Mouse (Mus musculus) heart, adult 2 months (tissue): ENCODE measurements around the gene Gba2. TPM values are rescaled to one million over a fixed set of nuclear protein-coding genes. Genes with fewer than 3 reads are reported as not detected.

Source experiments
- DNase-seq, 2 experiments: peaks; one replicate each; pipeline ENCODE4 v3.0.0; 2021
- H3K27ac ChIP-seq: fragments of 200-600 bp; 2 replicates; pipeline ENCODE4 v1.8.1; 2022
- H3K27me3 ChIP-seq: fragments of 200-500 bp; 2 replicates; pipeline ENCODE4 v1.6.1; 2012; ENCODE audit warnings: mild to moderate bottlenecking, low read length, inconsistent platforms, mixed read lengths; ENCODE audit not compliant: control insufficient read depth, insufficient read depth
- H3K36me3 ChIP-seq: fragments of 200-500 bp; 2 replicates; pipeline ENCODE4 v1.6.1; 2012; ENCODE audit warnings: low read length, inconsistent platforms; ENCODE audit not compliant: control insufficient read depth, insufficient read depth
- H3K4me1 ChIP-seq: fragments of 200-500 bp; 2 replicates; pipeline ENCODE4 v1.6.1; 2011; ENCODE audit warnings: low read length; ENCODE audit not compliant: control insufficient read depth, insufficient read depth
- H3K4me3 ChIP-seq: fragments of 200-600 bp; 2 replicates; pipeline ENCODE4 v1.8.1; 2022
- H3K79me2 ChIP-seq: fragments of 200-500 bp; replicated peaks from 2 replicates; pipeline ENCODE4 v1.6.1; 2012; ENCODE audit warnings: mild to moderate bottlenecking, inconsistent platforms, low read length, moderate library complexity, mixed read lengths; ENCODE audit not compliant: control insufficient read depth, insufficient read depth
- H3K9ac ChIP-seq: fragments of 200-500 bp; 2 replicates; pipeline ENCODE4 v1.6.1; 2012; ENCODE audit warnings: low read depth, mild to moderate bottlenecking, control low read depth, inconsistent platforms, low read length, mixed read lengths
- CTCF ChIP-seq: fragments of 200-600 bp; IDR thresholded peaks from 2 replicates; pipeline ENCODE4 v1.8.1; 2022; ENCODE audit warnings: antibody characterized with exemption, mild to moderate bottlenecking, moderate library complexity
- EP300 ChIP-seq: fragments of 200-500 bp; IDR thresholded peaks from 2 replicates; pipeline ENCODE4 v1.6.1; 2011; ENCODE audit warnings: low read depth, low read length, control low read depth; ENCODE audit not compliant: insufficient read depth
- POLR2A ChIP-seq: fragments of 200-500 bp; IDR thresholded peaks from 2 replicates; pipeline ENCODE4 v1.6.1; 2011; ENCODE audit warnings: mild to moderate bottlenecking, low read depth, low read length, control low read depth; ENCODE audit not compliant: insufficient read depth
- WGBS: fragments of 180-500 bp; shearing (Covaris S2); methylation state at CpG from one replicate; pipeline ENCODE4 v1.1.7; 2018; 5-methylcytosine and 5-hydroxymethylcytosine counted together
- intact Hi-C: fragments of 180-260 bp; cut with DNase I; formaldehyde crosslinking; loops from one replicate; pipeline ENCODE4 v1.15.1; 2025
- polyA plus RNA-seq: library from polyadenylated mRNA; depleted of rRNA; stranded (reverse); fragments of >200 nt; gene quantifications from 2 replicates; pipeline ENCODE4 v1.2.3, GENCODE M21; 2012
- total RNA-seq, 2 experiments: library from RNA; stranded (reverse); gene quantifications; 2 replicates each; pipeline ENCODE4 v1.2.3; 2021

Gene Gba2
- total and polyA plus RNA-seq, 3 experiments = 11.5 to 18.2 (median 13.2) TPM

DNA sequence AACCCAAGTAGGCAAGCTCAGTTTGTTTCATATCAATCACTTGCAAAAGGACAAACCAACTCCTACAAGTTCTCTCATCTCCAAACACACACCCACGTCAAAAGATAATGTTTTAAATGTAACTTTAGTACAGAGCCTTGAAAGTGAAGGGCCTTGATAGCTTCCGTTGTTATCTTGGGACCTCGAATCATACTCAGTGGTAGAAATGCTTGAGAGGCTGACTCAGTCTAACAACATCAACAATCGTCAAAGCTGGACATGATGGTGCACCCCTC, 15.1 kb downstream of the Gba2 start:
- DNase-seq = no peak
- Histone ChIP-seq H3K27me3 (no peaks in the 10 kb centered on the region), H3K4me3 (peak overlapping the region; percentile 61), H3K79me2 (peaks cover 7% of the 10 kb centered on the region), H3K27ac (peak overlapping the region; percentile 98), H3K9ac (peak overlapping the region; percentile 47), H3K4me1 (peaks cover 25% of the 10 kb centered on the region), H3K36me3 (peaks cover 10% of the 10 kb centered on the region)
- WGBS = 27% methylated on average over 4 of the region's 4 CpGs
- TF ChIP-seq POLR2A = no peak
- intact Hi-C loops = loop anchor here (2.0 to 5.0 kb wide), 4 partner anchors 13 to 121 kb away; partner anchors contain the start of genes Ccdc107 and Hint2

GRCm38 (mm10) chr4:43562769-43563600, 15.7 kb downstream of the Gba2 start:
- peaks cover 14% of the 10 kb centered on the region for H3K36me3 ChIP-seq
- peak overlapping the region; percentile 61 for H3K4me3 ChIP-seq
- H3K4me1 ChIP-seq = peaks cover 29% of the 10 kb centered on the region
- peak overlapping the region; percentile 47 for H3K9ac ChIP-seq
- intact Hi-C loops = loop anchor here (2.0 to 5.0 kb wide), 4 partner anchors 14 to 120 kb away; partner anchors contain the start of genes Ccdc107 and Hint2
- TF ChIP-seq POLR2A (no peak), EP300 (no peak; the same call in 1 of the 2 replicates), CTCF (no peak)
- H3K27me3 ChIP-seq = no peaks in the 10 kb centered on the region
- no peak for DNase-seq
- peaks cover 7% of the 10 kb centered on the region for H3K79me2 ChIP-seq
- peak overlapping the region; percentile 98 for H3K27ac ChIP-seq
- WGBS = under 1% methylated on average over 22 of the region's 22 CpGs

DNA sequence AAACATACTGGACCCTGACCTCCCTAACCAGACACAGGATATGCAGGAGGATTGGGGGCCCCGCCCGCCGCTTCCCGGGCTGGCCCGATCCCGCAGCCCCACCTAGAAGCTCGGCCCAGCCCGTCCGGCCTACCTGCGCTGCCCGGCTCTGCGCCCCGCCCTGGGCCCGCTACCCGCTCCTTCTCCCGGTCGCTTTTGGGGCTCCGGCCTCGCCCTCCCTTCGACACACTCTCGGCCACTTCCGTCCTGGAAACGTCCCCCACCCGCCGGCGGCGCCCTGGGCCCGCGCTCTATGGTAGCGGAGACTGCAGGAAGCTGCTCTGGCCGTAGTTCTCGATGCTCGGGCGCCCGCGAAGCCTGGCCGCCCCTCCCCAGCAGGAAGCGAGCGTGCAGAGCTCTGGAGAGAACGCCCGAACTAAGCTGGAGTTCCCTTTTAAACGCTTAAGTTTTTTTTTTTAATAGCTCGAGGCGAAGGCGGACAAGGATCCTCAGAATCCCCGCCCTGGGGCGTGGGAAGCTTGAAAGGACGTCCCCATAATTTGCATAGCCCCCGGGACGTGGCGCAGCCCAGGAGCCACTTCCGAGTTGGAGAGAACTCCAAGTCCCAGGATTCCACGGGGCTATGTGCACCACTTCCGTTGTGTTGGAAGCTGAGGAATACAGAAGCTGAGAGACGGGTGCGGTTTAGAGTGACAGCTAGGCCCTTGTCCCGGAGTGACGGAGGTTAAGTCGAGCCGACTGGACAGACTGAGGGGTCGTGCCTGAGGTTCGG, 16.5 kb downstream of the Gba2 start, which contains the start of the genes Creb3 and Tln1:
Gene Creb3, plus strand, starts transcription at position 336 of the 772 bp plus-strand sequence.
Gene Tln1, minus strand, starts transcription at position 695 of the 772 bp plus-strand sequence.
- peaks cover 14% of the 10 kb centered on the region for H3K36me3 ChIP-seq
- TF ChIP-seq CTCF (peak; percentile 26; the same call in 1 of the 2 replicates), EP300 (peak; percentile 53), POLR2A (peak; percentile 95)
- H3K27me3 ChIP-seq = no peaks in the 10 kb centered on the region
- H3K4me1 ChIP-seq = peaks cover 30% of the 10 kb centered on the region
- peak within 1 kb of the TSS; percentile 61 for H3K4me3 ChIP-seq
- H3K9ac ChIP-seq = peak within 1 kb of the TSS; percentile 97
- peak within 1 kb of the TSS; percentile 98 for H3K27ac ChIP-seq
- peaks cover 7% of the 10 kb centered on the region for H3K79me2 ChIP-seq
- under 1% methylated on average over 62 of the region's 62 CpGs for WGBS
- peak; percentile 94 to 97 for DNase-seq
- intact Hi-C loops = loop anchor here (2.0 to 5.0 kb wide), 4 partner anchors 15 to 119 kb away; partner anchors contain the start of genes Ccdc107 and Hint2

DNA sequence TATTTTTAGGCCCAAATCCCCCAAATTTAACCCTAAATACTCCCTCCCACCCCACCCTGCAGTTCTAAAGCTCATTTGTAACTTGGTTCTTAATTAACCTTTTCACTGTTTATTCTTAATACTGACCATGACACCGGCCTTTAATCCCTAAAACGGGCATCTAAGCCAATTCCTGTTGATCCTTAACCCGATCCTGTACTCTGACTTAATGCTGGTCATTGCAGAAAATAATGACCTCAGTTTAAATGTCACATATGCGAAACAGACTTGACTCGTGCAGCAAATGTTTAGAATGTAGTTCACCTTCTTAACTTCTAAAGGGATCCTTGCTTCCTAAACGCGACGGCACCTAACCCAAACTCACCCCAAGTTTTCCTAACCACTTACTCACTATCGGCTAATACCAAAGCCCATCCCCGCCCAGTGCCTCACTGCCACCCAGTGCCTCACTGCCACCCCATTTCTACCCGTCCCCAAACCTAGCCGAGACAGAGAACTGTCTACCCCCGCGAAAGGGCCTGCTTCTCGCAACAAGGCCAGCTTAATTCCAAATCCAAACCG, 17.2 kb downstream of the Gba2 start:
- under 1% methylated on average over 16 of the region's 16 CpGs for WGBS
- Histone ChIP-seq H3K27ac (peak overlapping the region; percentile 98), H3K79me2 (peaks cover 7% of the 10 kb centered on the region), H3K4me3 (peak overlapping the region; percentile 61), H3K36me3 (peaks cover 14% of the 10 kb centered on the region), H3K9ac (peak overlapping the region; percentile 97), H3K27me3 (no peaks in the 10 kb centered on the region), H3K4me1 (peaks cover 30% of the 10 kb centered on the region)
- intact Hi-C loops = loop anchor here (5.0 kb wide), 2 partner anchors 69 to 96 kb away; partner anchors contain the start of genes Ccdc107 and Hint2
- DNase-seq = no peak
- TF ChIP-seq CTCF (no peak), POLR2A (no peak), EP300 (no peak)

DNA sequence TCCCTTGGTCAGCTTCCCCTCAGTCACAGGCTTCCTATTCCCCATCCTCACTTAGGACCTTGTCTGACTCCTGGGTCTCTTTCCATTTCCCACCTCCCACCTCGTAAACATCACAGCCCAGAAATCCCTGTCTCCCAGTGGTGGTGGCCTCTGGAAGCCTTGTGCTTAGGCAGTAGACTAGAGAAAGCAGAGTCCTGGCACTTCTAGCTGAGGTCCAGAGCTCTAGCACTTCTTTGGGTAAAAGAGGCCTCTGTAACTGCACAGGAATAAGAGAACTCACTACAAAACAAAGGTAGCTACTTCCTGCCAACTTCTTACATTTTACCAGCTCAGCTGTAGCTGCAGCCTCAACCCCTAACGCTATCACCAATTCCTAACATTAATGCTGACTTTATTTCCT, 17.7 kb downstream of the Gba2 start:
- peak overlapping the region; percentile 98 for H3K27ac ChIP-seq
- H3K9ac ChIP-seq = peak overlapping the region; percentile 18
- peaks cover 7% of the 10 kb centered on the region for H3K79me2 ChIP-seq
- H3K4me3 ChIP-seq = peak overlapping the region; percentile 61
- peaks cover 30% of the 10 kb centered on the region for H3K4me1 ChIP-seq
- DNase-seq = no peak
- WGBS = 6% methylated on average over 2 of the region's 2 CpGs
- TF ChIP-seq EP300 = no peak
- no peak for TF ChIP-seq CTCF
- intact Hi-C loops = loop anchor here (5.0 kb wide), 2 partner anchors 69 to 96 kb away; partner anchors contain the start of genes Ccdc107 and Hint2
- H3K27me3 ChIP-seq = no peaks in the 10 kb centered on the region
- H3K36me3 ChIP-seq = peaks cover 14% of the 10 kb centered on the region
